Mouse (Mus musculus) left cerebral cortex, adult 2 months (tissue): ENCODE results near the gene Lars2. TPM values are rescaled to one million over a fixed set of nuclear protein-coding genes. Genes with fewer than 3 reads are reported as not detected.
"Not testable (repeated sequence)": the region's sequence is repeated elsewhere in the genome, so short reads cannot be mapped to it uniquely, and the experiment has no call there.

Experiments used
- DNase-seq, 2 experiments: peaks; one replicate each; pipeline ENCODE4 v3.0.0; 2021 to 2022; ENCODE audit warnings: low spot score in 2 of 2, mixed read lengths in 1 of 2; ENCODE audit errors: extremely low spot score in 1 of 2
- H3K27ac ChIP-seq: fragments of 200-600 bp; 2 replicates; pipeline ENCODE4 v1.8.1; 2022
- H3K4me3 ChIP-seq: fragments of 200-600 bp; 2 replicates; pipeline ENCODE4 v1.8.1; 2022
- CTCF ChIP-seq: fragments of 200-600 bp; IDR thresholded peaks from 2 replicates; pipeline ENCODE4 v1.8.1; 2022; ENCODE audit warnings: antibody characterized with exemption, mild to moderate bottlenecking, moderate library complexity
- intact Hi-C: fragments of 180-260 bp; cut with DNase I; formaldehyde crosslinking; loops from one replicate; pipeline ENCODE4 v1.15.1; 2025
- total RNA-seq, 2 experiments: library from RNA; stranded (reverse); gene quantifications; 2 replicates each; pipeline ENCODE4 v1.2.3; 2021

Lars2 gene
- total RNA-seq, 2 experiments from 2014 or later, result 29.6 to 56.2 TPM

DNA sequence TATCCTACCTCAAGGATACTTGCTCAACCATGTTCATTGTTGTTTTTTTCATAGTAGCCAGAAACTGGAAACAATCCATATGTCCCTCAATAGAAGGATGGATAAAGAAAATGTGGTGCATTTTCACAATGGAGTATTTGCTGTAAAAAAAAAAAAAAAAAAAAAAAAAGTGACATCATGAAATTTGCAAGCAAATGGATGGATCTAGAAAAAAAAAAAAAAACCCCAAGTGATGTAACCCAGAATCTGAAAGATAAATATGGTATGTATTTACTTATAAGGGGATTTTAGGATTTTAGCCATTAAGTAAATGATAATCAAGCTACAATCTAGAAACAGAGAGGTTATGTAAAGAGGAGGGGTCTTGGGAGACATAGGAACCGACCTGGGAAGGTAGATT, 1.4 kb upstream of the Lars2 start:
- Histone ChIP-seq H3K4me3 (no peak overlapping the region), H3K27ac (no peak overlapping the region)
- intact Hi-C loops, result loop anchor here (5.0 kb wide), 2 partner anchors 108 to 208 kb away; no protein-coding TSS in a partner anchor
- TF ChIP-seq CTCF, result no peak
- DNase-seq, result no peak

DNA sequence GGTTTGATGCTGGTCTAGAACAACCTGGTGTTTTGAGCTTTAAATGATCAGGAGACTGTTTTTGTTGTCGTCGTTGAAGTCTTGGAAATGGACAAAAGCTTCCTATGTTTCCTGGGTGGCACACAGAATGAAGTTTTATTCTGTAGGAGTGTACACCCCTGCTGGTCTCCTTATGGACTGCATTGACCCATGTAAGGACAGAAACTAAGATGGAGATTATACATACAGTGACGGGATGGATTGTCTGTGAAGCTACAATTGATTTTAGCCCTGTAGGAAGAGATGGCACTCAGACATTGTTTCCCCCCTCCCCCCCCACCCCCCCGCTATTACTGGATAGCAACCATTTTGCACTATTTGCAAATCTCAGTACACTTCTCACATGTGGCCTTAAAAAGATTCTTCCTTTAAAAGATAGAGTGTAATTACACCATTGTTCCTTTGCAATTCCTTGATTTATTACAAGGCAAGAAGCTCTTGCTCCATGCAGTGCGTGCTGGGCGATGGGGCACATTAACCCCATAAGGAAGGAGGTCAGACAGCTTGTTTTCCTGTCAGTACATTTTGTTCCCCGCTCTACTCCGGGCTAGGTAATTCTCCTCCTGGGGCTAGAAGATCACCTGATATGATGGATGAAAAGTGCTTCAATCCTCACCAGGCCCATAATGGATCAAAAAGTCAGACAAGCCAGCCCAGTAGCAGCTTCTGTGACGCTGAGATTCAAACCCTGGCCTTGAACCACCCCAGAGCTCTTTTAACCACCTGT, 602 bp upstream of the Lars2 start:
- Histone ChIP-seq H3K27ac (peak overlapping the region; percentile 62), H3K4me3 (peak overlapping the region; percentile 78)
- intact Hi-C loops, result loop anchor here (5.0 kb wide), 2 partner anchors 109 to 209 kb away; no protein-coding TSS in a partner anchor
- no peak; the same call in 1 of the 2 replicates for TF ChIP-seq CTCF
- no peak for DNase-seq

DNA sequence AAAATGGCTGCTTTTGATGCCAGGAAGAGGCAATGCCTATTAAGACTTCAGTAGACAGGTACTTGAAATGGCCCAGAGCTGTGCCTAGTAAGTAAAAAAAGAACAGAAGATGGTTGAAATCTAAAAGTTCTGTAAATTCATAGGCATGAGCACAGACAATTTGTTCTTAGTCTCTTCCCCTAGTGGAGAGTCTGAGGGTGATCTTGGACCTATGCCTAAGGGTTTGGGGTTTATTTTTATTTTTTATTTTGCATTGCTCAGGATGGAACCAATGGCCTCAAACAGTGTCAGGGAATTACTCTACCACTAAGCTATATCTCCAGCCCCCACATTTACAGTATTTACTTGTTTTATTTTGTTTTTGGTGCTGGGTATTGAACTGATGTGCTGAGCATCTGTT, 909 bp downstream of the Lars2 start:
- H3K27ac ChIP-seq, result no peak overlapping the region
- H3K4me3 ChIP-seq, result peak overlapping the region; percentile 78
- intact Hi-C loops, result loop anchor here (5.0 kb wide), 2 partner anchors 110 to 210 kb away; no protein-coding TSS in a partner anchor
- peak; percentile 25 for TF ChIP-seq CTCF
- DNase-seq, result no peak

DNA sequence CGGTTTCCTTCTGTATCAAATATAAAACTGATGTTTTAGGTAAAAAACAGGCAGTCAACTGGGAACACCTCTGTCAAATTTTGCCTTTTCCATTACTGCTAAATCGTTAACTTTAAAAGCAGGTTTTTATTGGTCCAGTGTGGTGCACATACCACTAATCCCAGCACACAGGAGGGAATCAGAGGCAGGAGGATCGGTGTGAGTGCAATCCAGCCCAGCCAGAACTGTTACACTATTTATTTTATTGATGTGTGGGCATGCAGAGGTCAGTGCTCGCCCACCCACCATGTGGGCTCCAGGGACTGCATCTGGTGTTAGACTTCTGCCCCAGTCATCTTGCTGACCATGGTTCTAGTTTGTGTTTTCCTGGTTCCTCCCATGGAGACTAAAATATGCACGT, 15.7 kb downstream of the Lars2 start:
- intact Hi-C loops, result loop anchor here (5.0 kb wide), 1 partner anchor 125 kb away; no protein-coding TSS in a partner anchor
- TF ChIP-seq CTCF, result no peak
- no peak overlapping the region for H3K27ac ChIP-seq
- no peak for DNase-seq
- no peak overlapping the region for H3K4me3 ChIP-seq

DNA sequence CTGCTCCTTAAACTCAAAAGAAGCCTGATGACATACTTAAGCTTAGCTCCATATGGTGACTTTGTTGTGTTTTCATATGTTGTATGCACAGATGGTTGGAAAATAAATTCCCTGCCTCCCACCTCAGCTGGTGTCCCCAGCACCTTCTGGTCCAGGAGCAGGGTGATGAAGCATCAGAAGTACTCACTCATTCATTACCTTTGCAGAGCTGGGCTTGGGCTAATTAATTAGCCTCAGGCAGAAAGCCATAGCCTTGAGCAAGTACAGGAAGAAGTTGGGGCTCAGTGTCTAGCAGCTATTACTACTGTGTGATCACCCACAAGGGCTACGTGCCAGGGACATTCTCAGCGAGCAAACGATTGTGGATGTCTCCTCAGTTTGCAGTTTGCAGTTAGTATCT, 18.0 kb downstream of the Lars2 start:
- TF ChIP-seq CTCF, result no peak
- Histone ChIP-seq H3K27ac (peak overlapping the region; percentile 48), H3K4me3 (no peak overlapping the region)
- intact Hi-C loops, result loop anchor here (2.0 to 5.0 kb wide), 3 partner anchors 54 to 127 kb away; no protein-coding TSS in a partner anchor
- DNase-seq, result peak in 1 of 2 experiments; percentile 57

DNA sequence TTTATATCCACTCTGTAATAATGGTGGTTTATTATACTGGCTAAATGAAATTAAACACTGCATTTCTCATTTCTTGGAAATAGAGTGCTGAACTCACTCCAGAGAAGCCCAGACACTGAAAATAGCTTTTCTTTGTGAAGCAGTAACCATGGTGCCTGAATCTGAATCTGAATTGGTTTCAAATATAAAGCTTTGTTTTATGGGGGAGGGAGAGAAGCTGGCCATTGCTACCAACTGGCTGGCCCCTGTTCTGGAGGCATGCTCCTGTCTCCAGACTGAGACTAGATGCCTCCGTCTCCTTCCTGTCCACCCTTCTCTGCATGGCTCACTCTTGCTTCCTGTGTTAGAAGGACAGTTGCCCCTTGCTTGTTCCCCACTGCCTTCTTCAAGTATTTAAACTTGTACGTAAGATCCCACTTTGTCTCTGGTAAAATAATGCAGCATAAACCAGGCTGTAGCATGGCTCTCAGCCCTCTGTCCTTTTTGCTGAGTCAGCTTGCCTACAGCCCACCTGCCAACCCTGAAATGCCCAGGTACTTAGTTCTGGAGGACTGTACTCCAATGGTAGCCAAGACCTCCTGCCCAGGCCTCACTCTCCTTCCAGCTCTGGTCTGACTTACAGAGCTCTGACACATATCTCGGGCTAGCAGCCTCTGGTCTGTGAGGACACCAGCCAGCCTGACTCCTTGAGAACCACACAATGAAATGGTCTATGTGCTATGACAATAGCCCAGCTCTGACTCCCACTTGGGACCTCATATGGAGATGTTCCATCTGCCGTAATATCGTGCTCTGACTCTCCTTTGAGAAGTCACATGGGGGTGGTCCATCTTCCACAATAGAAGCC, 18.8 kb downstream of the Lars2 start:
- no peak for TF ChIP-seq CTCF
- H3K27ac ChIP-seq, result peak overlapping the region; percentile 48
- no peak for DNase-seq
- H3K4me3 ChIP-seq, result no peak overlapping the region
- intact Hi-C loops, result loop anchor here (2.0 kb wide), 2 partner anchors 53 to 117 kb away; no protein-coding TSS in a partner anchor

DNA sequence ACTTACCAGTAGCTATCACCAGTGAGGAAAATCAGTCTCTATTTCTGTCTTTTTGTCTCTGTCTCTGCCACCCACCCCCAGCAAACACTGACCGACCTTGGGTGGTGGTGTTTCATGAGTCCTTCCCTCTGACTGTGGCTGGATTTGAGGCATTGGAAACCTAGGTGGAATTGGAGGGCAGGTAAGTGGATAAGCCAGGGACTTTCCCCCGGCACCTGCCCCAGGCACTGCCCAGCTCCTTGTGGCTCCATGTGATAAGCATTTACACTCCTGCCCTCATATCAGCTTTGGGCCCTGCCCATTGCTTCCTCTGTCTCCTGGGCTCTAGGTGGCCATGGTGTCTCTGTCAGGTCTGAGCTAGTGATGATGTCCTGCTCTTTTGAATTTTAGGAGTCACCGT, 19.6 kb downstream of the Lars2 start:
- no peak for TF ChIP-seq CTCF
- no peak overlapping the region for H3K4me3 ChIP-seq
- no peak for DNase-seq
- H3K27ac ChIP-seq, result no peak overlapping the region; the same call in 1 of the 2 replicates
- intact Hi-C loops, result no loop called here

DNA sequence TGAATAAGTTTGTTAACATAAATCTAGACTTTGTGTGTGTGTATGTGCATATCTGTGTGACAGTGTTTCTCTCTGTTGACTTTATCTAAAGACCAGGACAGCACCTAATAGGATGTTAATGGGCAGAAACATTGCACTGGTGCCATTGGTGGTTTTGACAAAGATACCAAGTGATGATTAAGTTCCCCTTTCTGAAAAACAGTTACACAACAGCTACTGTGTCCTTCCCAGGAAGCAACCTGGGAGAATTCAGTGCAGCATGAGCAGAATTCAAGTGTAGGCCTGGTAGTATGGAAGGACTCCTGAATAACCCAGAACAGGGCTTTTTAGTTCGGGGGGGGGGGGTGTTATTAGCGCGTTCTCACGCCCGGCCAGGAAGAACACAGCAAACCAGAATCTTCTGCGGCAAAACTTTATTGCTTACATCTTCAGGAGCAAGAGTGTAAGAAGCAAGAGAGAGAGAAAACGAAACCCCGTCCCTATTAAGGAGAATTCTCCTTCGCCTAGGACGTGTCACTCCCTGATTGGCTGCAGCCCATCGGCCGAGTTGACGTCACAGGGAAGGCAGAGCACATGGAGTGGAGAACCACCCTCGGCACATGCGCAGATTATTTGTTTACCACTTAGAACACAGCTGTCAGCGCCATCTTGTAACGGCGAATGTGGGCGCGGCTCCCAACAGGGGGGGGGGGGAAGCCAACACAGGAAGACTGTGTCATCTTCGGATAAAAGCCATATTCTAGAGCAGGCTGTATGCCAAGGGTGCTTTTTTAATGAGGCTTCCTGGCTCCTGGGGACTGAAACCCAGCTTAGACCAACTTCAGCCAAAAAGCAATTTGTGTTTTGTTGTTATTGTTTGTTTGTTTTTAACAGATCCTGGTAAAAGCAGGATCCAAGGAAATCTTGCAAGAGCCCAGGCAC, 21.6 kb downstream of the Lars2 start:
- H3K27ac ChIP-seq, intact Hi-C loops, H3K4me3 ChIP-seq, DNase-seq: not testable (repeated sequence)

DNA sequence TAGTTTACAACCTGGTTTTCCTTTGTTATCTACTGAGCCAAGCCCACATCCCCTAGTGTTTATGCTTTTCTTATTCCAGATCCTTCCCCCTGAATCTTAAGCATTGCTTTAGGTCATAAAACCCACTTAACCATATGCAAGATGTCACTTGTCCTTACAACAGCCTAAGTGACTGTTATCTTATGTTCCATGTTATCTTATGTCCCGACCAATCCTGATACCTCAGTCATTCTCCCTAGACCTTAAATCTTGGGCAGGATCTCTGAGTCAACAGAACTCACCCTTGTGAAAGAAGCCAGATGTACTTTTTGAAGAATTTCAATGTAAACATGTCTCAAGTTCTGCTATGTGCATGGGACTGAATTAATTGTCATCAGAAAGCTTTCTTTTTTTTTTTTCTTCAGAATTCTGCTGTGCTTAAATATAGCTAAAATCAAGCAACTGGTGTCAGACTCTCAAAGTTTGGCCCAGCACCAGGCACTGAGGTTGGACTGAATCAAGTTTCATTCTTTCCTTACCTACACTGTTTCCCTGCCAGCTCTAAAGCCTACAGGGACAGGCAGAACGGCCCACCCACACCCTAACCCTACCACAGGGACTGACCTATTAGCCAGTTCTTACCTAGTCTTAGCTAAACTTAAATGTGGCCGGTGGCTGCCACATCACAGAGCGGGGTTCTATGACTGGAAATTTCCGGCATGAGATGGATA, 24.6 kb downstream of the Lars2 start:
- intact Hi-C loops, result no loop called here
- TF ChIP-seq CTCF, result no peak
- Histone ChIP-seq H3K4me3 (no peak overlapping the region), H3K27ac (no peak overlapping the region)
- DNase-seq, result no peak

DNA sequence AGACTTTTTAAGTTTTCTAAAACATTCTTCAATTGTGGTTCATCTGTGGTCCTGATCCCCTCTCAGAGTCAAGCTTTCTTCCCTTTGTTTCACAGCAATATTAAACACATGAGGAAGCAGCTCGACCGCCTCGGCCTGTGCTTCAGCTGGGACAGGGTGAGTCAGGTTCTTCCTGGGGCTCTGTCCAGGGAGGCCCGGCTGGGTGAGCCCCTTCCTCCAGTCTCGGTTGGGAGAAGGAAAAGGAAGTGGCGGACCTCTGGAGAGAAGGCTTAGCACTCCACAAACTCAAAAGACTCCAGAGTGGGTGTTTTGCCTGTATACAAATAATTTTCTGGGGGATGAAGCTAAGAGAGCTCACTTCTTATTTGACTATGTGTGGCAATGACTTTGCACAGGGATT, 28.1 kb downstream of the Lars2 start:
- Histone ChIP-seq H3K27ac (no peak overlapping the region), H3K4me3 (no peak overlapping the region)
- intact Hi-C loops, result no loop called here
- no peak for DNase-seq
- no peak for TF ChIP-seq CTCF
